Mouse (Mus musculus): ENCODE data around the gene Khdc3. TPM values are rescaled to one million over a fixed set of nuclear protein-coding genes. Genes with fewer than 3 reads are reported as not detected.
"Not testable (repeated sequence)": the region's sequence is repeated elsewhere in the genome, so short reads cannot be mapped to it uniquely, and the experiment has no call there.

Khdc3 gene
- polyA plus RNA-seq, 1 experiment: 0.15 TPM

- no peak for DNase-seq (ENCODE audit: low spot score)
These were observed 545 bp downstream of the Khdc3 start, which contains the start of gene Gm20509 for GRCm38 (mm10) chr9:73102181-73102580. Gene Gm20509 (plus strand): TSS chr9:73102470.

GRCm38 (mm10) chr9:73103159-73103879 is 1.7 kb downstream of the Khdc3 start:
- DNase-seq (ENCODE audit: low spot score): peak; percentile 48

- DNase-seq (ENCODE audit: low spot score): no peak
These were observed 2.2 kb downstream of the Khdc3 start for GRCm38 (mm10) chr9:73103880-73104198.

- DNase-seq (ENCODE audit: low spot score): no peak
These were observed 3.5 kb downstream of the Khdc3 start for GRCm38 (mm10) chr9:73105141-73105540.

- no peak for DNase-seq (ENCODE audit: low spot score)
These were observed 4.1 kb downstream of the Khdc3 start for GRCm38 (mm10) chr9:73105771-73106170.

- peak; percentile 67 for DNase-seq (ENCODE audit: low spot score)
These were observed 11.6 kb downstream of the Khdc3 start, which contains the start of gene Rsl24d1 for GRCm38 (mm10) chr9:73112919-73113906. Gene Rsl24d1 (plus strand): TSS chr9:73113426.

- DNase-seq (ENCODE audit: low spot score): not testable (repeated sequence)
These were observed 15.1 kb downstream of the Khdc3 start for GRCm38 (mm10) chr9:73116704-73117103.

- no peak for DNase-seq (ENCODE audit: low spot score)
These were observed 16.4 kb downstream of the Khdc3 start for GRCm38 (mm10) chr9:73118012-73118411.

- no peak for DNase-seq (ENCODE audit: low spot score)
These were observed 20.1 kb downstream of the Khdc3 start for GRCm38 (mm10) chr9:73121735-73122134.

- no peak for DNase-seq (ENCODE audit: low spot score)
These were observed 23.5 kb downstream of the Khdc3 start for GRCm38 (mm10) chr9:73125043-73125570.

GRCm38 (mm10) chr9:73127457-73127856 is 25.8 kb downstream of the Khdc3 start:
- DNase-seq (ENCODE audit: low spot score): no peak

- DNase-seq (ENCODE audit: low spot score): no peak
These were observed 28.2 kb downstream of the Khdc3 start for GRCm38 (mm10) chr9:73129875-73130274.

- DNase-seq (ENCODE audit: low spot score): no peak
These were observed 28.9 kb downstream of the Khdc3 start for GRCm38 (mm10) chr9:73130529-73130928.

GRCm38 (mm10) chr9:73137341-73137886 is 35.8 kb downstream of the Khdc3 start:
- DNase-seq (ENCODE audit: low spot score): no peak

Other genes starting within 250 kb of the Khdc3 start
- 1.8 and 2.7 TPM in 2 replicates for gene Pygo1, start 176.2 kb upstream of the Khdc3 start, polyA plus RNA-seq (2012; rRNA removed)
- gene Dyx1c1, start 143.1 kb upstream of the Khdc3 start, polyA plus RNA-seq (2012; rRNA removed): 1.3 TPM in 2 replicates
- gene Gm44503, start 143.0 kb upstream of the Khdc3 start, polyA plus RNA-seq (2012; rRNA removed): 0.03 TPM in 2 replicates
- 29.4 TPM in 2 replicates for gene Ccpg1os, start 116.5 kb upstream of the Khdc3 start, polyA plus RNA-seq (2012; rRNA removed)
- gene Ccpg1, start 116.4 kb upstream of the Khdc3 start, polyA plus RNA-seq (2012; rRNA removed): 25.9 and 49.0 TPM in 2 replicates
- gene Pigb, start 61.5 kb upstream of the Khdc3 start, polyA plus RNA-seq (2012; rRNA removed): 14.2 and 15.7 TPM in 2 replicates
- 7.4 and 17.7 TPM in 2 replicates for gene Rab27a, start 57.0 kb upstream of the Khdc3 start, polyA plus RNA-seq (2012; rRNA removed)
- gene Gm20509, start 634 bp downstream of the Khdc3 start, polyA plus RNA-seq (2012; rRNA removed): not detected in 2 replicates
- gene Rsl24d1, start 11.6 kb downstream of the Khdc3 start, polyA plus RNA-seq (2012; rRNA removed): 55.3 and 56.0 TPM in 2 replicates